Mouse (Mus musculus): ENCODE data around the gene Accs.

Gene Accs

GRCm38 (mm10) chr2:93784721-93785431 is 64.9 kb downstream of the Accs start:
- Histone ChIP-seq H3K36me3 (ENCODE audit: insufficient read depth, low read length) (peaks cover 26% of the 10 kb centered on the region), H3K27me3 (ENCODE audit: insufficient read depth, low read length) (no peaks in the 10 kb centered on the region), H3K4me3 (replicated peaks; ENCODE audit: low read length) (no peak overlapping the region), H3K4me1 (replicated peaks; ENCODE audit: low read depth, low read length) (peaks cover 30% of the 10 kb centered on the region), H3K9me3 (ENCODE audit: low read length) (no peaks in the 10 kb centered on the region)
- no peak for TF ChIP-seq NANOG (IDR thresholded peaks at IDR 0.05; ENCODE audit: borderline replicate concordance, low read length)
- TF ChIP-seq POU5F1 (IDR thresholded peaks at IDR 0.05; ENCODE audit: borderline replicate concordance, low read length) = no peak
- no peak; the same call in 1 of the 2 replicates for TF ChIP-seq CTCF (conservative IDR thresholded peaks at IDR 0.05; ENCODE audit: low read length)

- TF ChIP-seq POU5F1 (IDR thresholded peaks at IDR 0.05; ENCODE audit: borderline replicate concordance, low read length) = no peak
- TF ChIP-seq CTCF (conservative IDR thresholded peaks at IDR 0.05; ENCODE audit: low read length) = no peak
- no peak for TF ChIP-seq NANOG (IDR thresholded peaks at IDR 0.05; ENCODE audit: borderline replicate concordance, low read length)
- Histone ChIP-seq H3K4me3 (replicated peaks; ENCODE audit: low read length) (no peak overlapping the region), H3K4me1 (replicated peaks; ENCODE audit: low read depth, low read length) (peaks cover 30% of the 10 kb centered on the region), H3K9me3 (ENCODE audit: low read length) (no peaks in the 10 kb centered on the region), H3K27me3 (ENCODE audit: insufficient read depth, low read length) (no peaks in the 10 kb centered on the region), H3K36me3 (ENCODE audit: insufficient read depth, low read length) (peaks cover 25% of the 10 kb centered on the region)
Measured at GRCm38 (mm10) chr2:93783926-93784539, 65.7 kb downstream of the Accs start.

Data from E14TG2a.4 (cell line).